Comparison of ENCODE assay signal across 21 mouse cellular contexts in genomic region chr1:106664978-106665377, GRCm38 (mm10). TPM values are rescaled to one million over a fixed set of nuclear protein-coding genes. Genes with fewer than 3 reads are reported as not detected.
DNase-seq lines count a peak whose midpoint lies in the region; ATAC-seq and TF ChIP-seq lines count a peak whose summit lies in the region.
"Had no signal": no experiment of that assay in that cellular context is flagged by ENCODE, and none has a peak within 500 bp of the region (broad histone marks: within the 10 kb centered on the region; RNA-seq: fewer than 3 reads in every experiment).

No protein-coding gene starts in this region.

- H3K9me3 ChIP-seq in hindbrain, postnatal 0 days (ENCODE audit: low read length): no peaks in the 10 kb centered on the region
- no peaks in the 10 kb centered on the region for H3K9me3 ChIP-seq in hindbrain, embryonic 13.5 days
- H3K9me3 ChIP-seq in midbrain, embryonic 11.5 days (ENCODE audit: control insufficient read depth, low read length): no peaks in the 10 kb centered on the region
- H3K9me3 ChIP-seq in midbrain, embryonic 13.5 days: no peaks in the 10 kb centered on the region
- no peaks in the 10 kb centered on the region for H3K9me3 ChIP-seq in forebrain, postnatal 0 days (ENCODE audit: low read length)
- H3K9me3 ChIP-seq: embryonic facial prominence, embryonic 13.5 days; forebrain, embryonic 13.5 days; heart, embryonic 15.5 days had no signal

- no peak for ATAC-seq in hindbrain, postnatal 0 days
- ATAC-seq in hindbrain, embryonic 13.5 days (ENCODE audit: low FRiP score): no peak
- ATAC-seq in midbrain, embryonic 11.5 days (ENCODE audit: low FRiP score): no peak
- no peak for ATAC-seq in midbrain, embryonic 13.5 days
- peak; percentile 65 for ATAC-seq in megakaryocyte, adult 5-6 weeks (ENCODE audit: poor library complexity, severe bottlenecking)
- no peak for ATAC-seq in forebrain, postnatal 0 days
- ATAC-seq: Patski had no signal

- no peaks in the 10 kb centered on the region for H3K27me3 ChIP-seq in hindbrain, postnatal 0 days (ENCODE audit: insufficient read depth, low read length)
- H3K27me3 ChIP-seq in hindbrain, embryonic 13.5 days: no peaks in the 10 kb centered on the region
- H3K27me3 ChIP-seq in midbrain, embryonic 11.5 days (ENCODE audit: control insufficient read depth, insufficient read depth, low read length): no peaks in the 10 kb centered on the region
- H3K27me3 ChIP-seq in midbrain, embryonic 13.5 days: no peaks in the 10 kb centered on the region
- H3K27me3 ChIP-seq in forebrain, postnatal 0 days (ENCODE audit: insufficient read depth, low read length): no peaks in the 10 kb centered on the region
- H3K27me3 ChIP-seq: embryonic facial prominence, embryonic 13.5 days; forebrain, embryonic 13.5 days; heart, embryonic 15.5 days; Patski had no signal

- H3K4me2 ChIP-seq in hindbrain, postnatal 0 days (ENCODE audit: low read depth, low read length): no peak overlapping the region
- no peak overlapping the region for H3K4me2 ChIP-seq in hindbrain, embryonic 13.5 days
- no peak overlapping the region for H3K4me2 ChIP-seq in midbrain, embryonic 11.5 days
- H3K4me2 ChIP-seq in midbrain, embryonic 13.5 days (replicated peaks): no peak overlapping the region
- no peak overlapping the region for H3K4me2 ChIP-seq in forebrain, postnatal 0 days (ENCODE audit: low read depth)
- H3K4me2 ChIP-seq: embryonic facial prominence, embryonic 13.5 days; forebrain, embryonic 13.5 days; heart, embryonic 11.5 days; heart, embryonic 15.5 days; hindbrain, embryonic 14.5 days had no signal

- no peak overlapping the region for H3K27ac ChIP-seq in hindbrain, postnatal 0 days
- H3K27ac ChIP-seq in hindbrain, embryonic 13.5 days: no peak overlapping the region
- no peak overlapping the region for H3K27ac ChIP-seq in midbrain, embryonic 11.5 days (ENCODE audit: low read depth, low read length)
- H3K27ac ChIP-seq in midbrain, embryonic 13.5 days: no peak overlapping the region
- H3K27ac ChIP-seq in forebrain, postnatal 0 days (ENCODE audit: low read depth, low read length): no peak overlapping the region
- H3K27ac ChIP-seq: embryonic facial prominence, embryonic 13.5 days; forebrain, embryonic 13.5 days; heart, embryonic 15.5 days; hindbrain, embryonic 14.5 days had no signal

- no peak overlapping the region for H3K4me3 ChIP-seq in hindbrain, postnatal 0 days (ENCODE audit: low read length)
- no peak overlapping the region for H3K4me3 ChIP-seq in hindbrain, embryonic 13.5 days
- no peak overlapping the region for H3K4me3 ChIP-seq in midbrain, embryonic 11.5 days (ENCODE audit: low read depth, low read length)
- no peak overlapping the region for H3K4me3 ChIP-seq in midbrain, embryonic 13.5 days (replicated peaks)
- H3K4me3 ChIP-seq in forebrain, postnatal 0 days (ENCODE audit: low read depth, low read length): no peak overlapping the region
- H3K4me3 ChIP-seq: embryonic facial prominence, embryonic 13.5 days; forebrain, embryonic 13.5 days; heart, embryonic 15.5 days had no signal

- no peak overlapping the region for H3K9ac ChIP-seq in hindbrain, postnatal 0 days (replicated peaks; ENCODE audit: low read length)
- H3K9ac ChIP-seq in hindbrain, embryonic 13.5 days: no peak overlapping the region
- no peak overlapping the region for H3K9ac ChIP-seq in midbrain, embryonic 11.5 days (ENCODE audit: low read length)
- no peak overlapping the region for H3K9ac ChIP-seq in midbrain, embryonic 13.5 days (replicated peaks)
- H3K9ac ChIP-seq in forebrain, postnatal 0 days: no peak overlapping the region
- H3K9ac ChIP-seq: embryonic facial prominence, embryonic 13.5 days; forebrain, embryonic 13.5 days; heart, embryonic 15.5 days; hindbrain, embryonic 14.5 days had no signal

- H3K36me3 ChIP-seq in hindbrain, postnatal 0 days (ENCODE audit: insufficient read depth, low read length): no peaks in the 10 kb centered on the region
- no peaks in the 10 kb centered on the region for H3K36me3 ChIP-seq in hindbrain, embryonic 13.5 days
- no peaks in the 10 kb centered on the region for H3K36me3 ChIP-seq in midbrain, embryonic 11.5 days (ENCODE audit: control insufficient read depth, insufficient read depth, low read length)
- H3K36me3 ChIP-seq in midbrain, embryonic 13.5 days: no peaks in the 10 kb centered on the region
- H3K36me3 ChIP-seq in forebrain, postnatal 0 days (ENCODE audit: insufficient read depth): no peaks in the 10 kb centered on the region
- H3K36me3 ChIP-seq: embryonic facial prominence, embryonic 13.5 days; heart, embryonic 15.5 days had no signal

- 94% methylated on average over 1 of the region's 1 CpGs for WGBS in hindbrain, postnatal 0 days
- WGBS in hindbrain, embryonic 13.5 days: 93% methylated on average over 1 of the region's 1 CpGs
- 91% methylated on average over 1 of the region's 1 CpGs for whole genome bisulfite sequencing in midbrain, embryonic 11.5 days
- WGBS in midbrain, embryonic 13.5 days: 92% methylated on average over 1 of the region's 1 CpGs
- 94% methylated on average over 1 of the region's 1 CpGs for WGBS in forebrain, postnatal 0 days

- 0 out of 2 replicates have a peak, but pooled peaks have one; percentile 2 for TF ChIP-seq CTCF in hindbrain, postnatal 0 days (IDR thresholded peaks at IDR 0.05; ENCODE audit: low read depth)
- no peak for TF ChIP-seq CTCF in forebrain, postnatal 0 days (IDR thresholded peaks at IDR 0.05; ENCODE audit: low read depth)

- DNase-seq in hindbrain, postnatal 0 days (ENCODE audit: low spot score): no peak
- DNase-seq in midbrain, embryonic 11.5 days (ENCODE audit: low spot score, missing footprints): peak; percentile 45
- DNase-seq in right cerebral cortex, postnatal 36 days (ENCODE audit: low spot score in 2 of 2): no peak
- DNase-seq in kidney, postnatal 25 days: no peak
- no peak for DNase-seq in forebrain, postnatal 0 days
- DNase-seq: adrenal gland, postnatal 14 days; cerebellum, adult 11-12 months; cerebellum, adult 9-10 months; cerebellum, postnatal 25 days; gastrocnemius, postnatal 36 days; heart, adult 18-20 months; heart, postnatal 14 days had no signal

- H3K4me1 ChIP-seq in hindbrain, postnatal 0 days (ENCODE audit: insufficient read depth, low read length): peaks cover 8% of the 10 kb centered on the region; the same call in 1 of the 2 replicates
- peaks cover 8% of the 10 kb centered on the region for H3K4me1 ChIP-seq in hindbrain, embryonic 13.5 days (replicated peaks)
- no peaks in the 10 kb centered on the region for H3K4me1 ChIP-seq in midbrain, embryonic 11.5 days (ENCODE audit: control insufficient read depth, insufficient read depth, low read length)
- H3K4me1 ChIP-seq in midbrain, embryonic 13.5 days (replicated peaks): no peaks in the 10 kb centered on the region
- no peaks in the 10 kb centered on the region; the same call in 1 of the 2 replicates for H3K4me1 ChIP-seq in forebrain, postnatal 0 days (ENCODE audit: insufficient read depth)

RNA-seq across cellular contexts. Expression of gene Bcl2, which starts 49.1 kb away (rescaled TPM):
- total RNA-seq in hindbrain, postnatal 0 days (2014; rRNA removed): 13.1 and 15.2 TPM in 2 replicates
- 9.8 and 10.1 TPM in 2 replicates for polyA plus RNA-seq in hindbrain, postnatal 0 days (2015; fragmentation: Nextera tagmentation; extraction: Ambion mirVana)
- polyA plus RNA-seq in hindbrain, embryonic 13.5 days (2015; fragmentation: Nextera tagmentation; extraction: Ambion mirVana): 15.1 TPM in 2 replicates
- 5.7 and 6.2 TPM in 2 replicates for polyA plus RNA-seq in midbrain, embryonic 11.5 days (2014; fragmentation: Nextera tagmentation; extraction: Ambion mirVana)
- 11.5 and 11.8 TPM in 2 replicates for polyA plus RNA-seq in midbrain, embryonic 13.5 days (2015; fragmentation: Nextera tagmentation; extraction: Ambion mirVana)
- 7.1 and 8.0 TPM in 2 replicates for total RNA-seq in megakaryocyte, adult 5-6 weeks (2015)
- total RNA-seq in megakaryocyte, adult 5-6 weeks (2017): 7.8 and 11.9 TPM in 2 replicates
- total RNA-seq in forebrain, postnatal 0 days (2014; rRNA removed): 10.3 and 14.1 TPM in 2 replicates
- 3.5 and 6.3 TPM in 2 replicates for polyA plus RNA-seq in forebrain, postnatal 0 days (2015; fragmentation: Nextera tagmentation; extraction: Ambion mirVana)
